Mouse (Mus musculus) lung, embryonic 14.5 days (tissue): ENCODE data around the gene Cd274. TPM values are rescaled to one million over a fixed set of nuclear protein-coding genes. Genes with fewer than 3 reads are reported as not detected.
A peak's percentile ranks its signal among the peaks of the same experiment; 100 is the strongest.

Source experiments
- ATAC-seq: fragments of 200-750 bp; cut with Nextera tagmentation; 2 replicates; pipeline ENCODE4 v1.8.0; 2017; ENCODE audit warnings: mild to moderate bottlenecking, moderate TSS enrichment, moderate library complexity; ENCODE audit not compliant: insufficient read depth
- DNase-seq: peaks from one replicate; pipeline ENCODE4 v3.0.0-alpha.2; 2015
- H3K27ac ChIP-seq: fragments of 300-500 bp; sonication (generic); 2 replicates; pipeline ENCODE4 v1.5.1; 2014; ENCODE audit warnings: low read depth, mild to moderate bottlenecking, moderate library complexity
- H3K27me3 ChIP-seq: fragments of 300-500 bp; sonication (generic); 2 replicates; pipeline ENCODE4 v1.6.1; 2014; ENCODE audit warnings: low read length, control low read depth; ENCODE audit not compliant: insufficient read depth
- H3K36me3 ChIP-seq: fragments of 300-500 bp; sonication (generic); 2 replicates; pipeline ENCODE4 v1.6.1; 2014; ENCODE audit warnings: control low read depth; ENCODE audit not compliant: insufficient read depth
- H3K4me1 ChIP-seq: fragments of 300-500 bp; sonication (generic); 2 replicates; pipeline ENCODE4 v1.6.1; 2014; ENCODE audit warnings: antibody characterized with exemption, control low read depth; ENCODE audit not compliant: insufficient read depth
- H3K4me2 ChIP-seq: fragments of 300-500 bp; sonication (generic); 2 replicates; pipeline ENCODE4 v1.6.1; 2014; ENCODE audit warnings: mild to moderate bottlenecking
- H3K4me3 ChIP-seq: fragments of 300-500 bp; sonication (generic); 2 replicates; pipeline ENCODE4 v1.5.1; 2014; ENCODE audit warnings: low read depth, low read length
- H3K9ac ChIP-seq: fragments of 300-500 bp; sonication (generic); 2 replicates; pipeline ENCODE4 v1.6.1; 2014
- H3K9me3 ChIP-seq: fragments of 300-500 bp; sonication (generic); 2 replicates; pipeline ENCODE4 v1.6.1; 2016; ENCODE audit warnings: low read depth, low read length, control low read depth
- CTCF ChIP-seq: IDR thresholded peaks from 2 replicates; pipeline ENCODE4 v1.5.1; 2016; ENCODE audit warnings: antibody characterized with exemption, low read depth
- WGBS: fragments of 180-500 bp; shearing (Covaris S2); extraction: QIAGEN DNeasy Blood & Tissue Kit; methylation state at CpG from one replicate; pipeline ENCODE4 v1.1.7; 2014; 5-methylcytosine and 5-hydroxymethylcytosine counted together
- polyA plus RNA-seq: library from polyadenylated mRNA; unstranded; fragments of >200 nt; fragmentation: Nextera tagmentation; extraction: Ambion mirVana; gene quantifications from 2 replicates; pipeline ENCODE4 v1.2.1, GENCODE M21; 2014

The Cd274 gene
- polyA plus RNA-seq, result 0.18 and 0.25 TPM in 2 replicates

DNA sequence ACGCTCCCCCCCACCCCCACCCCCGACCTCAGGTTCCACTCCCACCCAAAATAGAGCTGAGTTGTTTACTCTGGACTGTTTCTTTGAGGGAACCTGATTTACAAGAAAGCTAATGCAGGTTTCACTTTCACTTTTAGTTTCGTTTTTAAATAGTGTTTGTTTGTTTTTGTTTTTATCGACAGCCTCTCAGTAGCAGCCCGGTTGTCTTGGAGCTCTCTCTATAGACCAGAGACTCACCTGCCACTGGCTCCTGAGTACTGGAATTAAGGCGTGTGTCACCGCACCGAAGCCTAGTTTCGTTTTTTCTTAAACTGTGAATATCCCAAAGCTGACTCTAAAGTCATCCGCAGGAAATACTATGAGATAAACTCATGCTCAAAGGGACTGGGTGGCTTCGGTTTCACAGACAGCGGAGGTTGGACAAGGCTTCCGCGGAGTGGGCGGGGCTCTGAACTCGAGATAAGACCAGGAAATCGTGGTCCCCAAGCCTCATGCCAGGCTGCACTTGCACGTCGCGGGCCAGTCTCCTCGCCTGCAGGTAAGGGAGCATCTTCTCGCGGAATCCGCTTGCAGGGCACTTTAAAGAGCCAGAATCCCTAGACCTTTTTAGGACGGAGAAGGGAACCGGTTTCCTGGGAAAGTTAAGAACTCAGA lies at the start of gene Cd274, which contains the start of gene Plgrkt:
Gene Cd274 (plus strand): TSS at position 487 of the 654 bp plus-strand sequence.
Gene Plgrkt (minus strand): TSS at position 422 of the 654 bp plus-strand sequence.
- no peaks in the 10 kb centered on the region for H3K27me3 ChIP-seq
- peak; percentile 70 for ATAC-seq
- H3K4me3 ChIP-seq, result peak within 1 kb of the TSS; percentile 52
- H3K9ac ChIP-seq, result peak within 1 kb of the TSS; percentile 45
- DNase-seq, result peak; percentile 85
- no peak within 1 kb of the TSS for H3K27ac ChIP-seq
- no peaks in the 10 kb centered on the region for H3K36me3 ChIP-seq
- TF ChIP-seq CTCF, result no peak
- H3K4me2 ChIP-seq, result peak within 1 kb of the TSS; percentile 85
- 0 out of 2 replicates have a peak, but pooled peaks cover 3% of the 10 kb centered on the region for H3K4me1 ChIP-seq
- 2% methylated on average over 26 of the region's 26 CpGs for WGBS
- H3K9me3 ChIP-seq, result no peaks in the 10 kb centered on the region

DNA sequence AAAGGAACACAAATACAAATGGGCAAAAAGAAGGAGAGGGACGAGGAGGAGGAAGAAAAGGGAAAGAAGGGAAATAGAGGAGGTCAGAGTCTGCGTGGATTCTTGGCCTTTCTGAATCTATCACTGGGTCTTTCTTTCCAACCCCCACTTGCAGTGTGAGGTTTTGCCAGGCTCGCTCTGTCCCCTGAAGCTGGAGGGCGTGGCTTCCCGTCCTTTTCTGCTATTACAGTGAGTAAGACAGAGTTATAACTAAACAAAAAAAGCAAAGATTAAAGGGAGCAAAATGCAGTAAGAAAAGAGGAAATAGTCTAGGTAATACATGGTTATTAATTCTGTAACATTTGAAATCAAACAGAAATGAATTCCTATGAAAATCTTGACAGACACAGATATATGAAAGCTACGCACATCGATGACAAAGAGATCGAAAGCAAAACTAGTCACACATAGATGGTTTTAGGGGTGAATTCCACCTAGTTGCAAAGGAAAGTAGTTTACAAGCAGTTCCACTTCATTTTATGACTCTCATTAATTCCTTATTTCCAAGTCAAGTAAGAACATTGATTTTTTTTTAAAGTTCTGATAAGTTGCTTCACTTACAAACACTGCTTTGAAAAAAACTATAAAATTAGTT lies 43.7 kb upstream of the Cd274 start:
- no peak for TF ChIP-seq CTCF
- no peaks in the 10 kb centered on the region for H3K9me3 ChIP-seq
- H3K4me1 ChIP-seq, result peaks cover 4% of the 10 kb centered on the region; the same call in 1 of the 2 replicates
- no peak overlapping the region for H3K9ac ChIP-seq
- H3K4me2 ChIP-seq, result no peak overlapping the region
- no peaks in the 10 kb centered on the region for H3K27me3 ChIP-seq
- no peak for DNase-seq
- H3K36me3 ChIP-seq, result no peaks in the 10 kb centered on the region
- H3K27ac ChIP-seq, result no peak overlapping the region
- H3K4me3 ChIP-seq, result no peak overlapping the region
- no peak for ATAC-seq
- 65% methylated on average over 8 of the region's 8 CpGs for WGBS

DNA sequence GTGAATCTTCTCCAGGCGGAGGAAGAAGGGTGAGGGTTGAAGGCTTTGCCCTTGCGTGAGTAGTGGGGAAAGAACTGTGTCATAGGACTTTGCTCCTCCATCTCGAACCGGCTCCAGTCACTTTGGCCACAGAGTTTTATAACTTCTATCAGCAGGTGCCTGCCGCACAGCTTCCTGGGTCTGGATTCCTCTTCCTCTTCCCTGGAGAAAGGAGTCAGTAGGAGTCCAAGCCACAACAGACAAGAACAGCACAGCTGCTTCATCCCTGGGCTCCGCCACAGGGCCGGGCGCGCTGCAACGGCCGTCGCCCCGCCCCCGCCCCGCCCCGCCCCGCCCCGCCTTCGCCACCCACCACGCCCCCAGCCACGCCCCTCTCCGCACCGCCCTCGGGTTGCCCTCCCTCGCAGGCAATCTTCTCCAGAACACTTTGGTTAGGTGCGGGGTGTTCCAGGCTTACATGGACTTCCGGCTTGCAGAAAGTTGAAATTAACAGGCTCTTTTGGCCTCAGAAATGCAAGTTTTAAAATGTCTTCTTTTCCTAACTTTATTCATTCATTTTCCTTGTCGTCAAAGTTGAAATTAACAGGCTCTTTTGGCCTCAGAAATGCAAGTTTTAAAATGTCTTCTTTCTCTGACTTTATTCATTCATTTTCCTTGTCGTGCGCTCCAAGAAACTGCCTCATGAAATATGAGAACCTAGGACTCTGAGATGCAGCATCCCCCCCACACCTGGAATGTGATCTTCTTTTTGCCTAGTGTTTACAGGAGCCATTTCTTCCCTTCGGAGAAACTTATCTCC lies 42.0 kb upstream of the Cd274 start, which contains the start of gene Insl6:
Gene Insl6 (minus strand): TSS at position 304 of the 799 bp plus-strand sequence.
- H3K9me3 ChIP-seq, result no peaks in the 10 kb centered on the region
- no peak for TF ChIP-seq CTCF
- H3K36me3 ChIP-seq, result no peaks in the 10 kb centered on the region
- peaks cover 4% of the 10 kb centered on the region; the same call in 1 of the 2 replicates for H3K4me1 ChIP-seq
- ATAC-seq (peak; percentile 97), DNase-seq (peak; percentile 79)
- H3K4me3 ChIP-seq, result peak within 1 kb of the TSS; percentile 34
- peak within 1 kb of the TSS; percentile 42 for H3K9ac ChIP-seq
- H3K27me3 ChIP-seq, result no peaks in the 10 kb centered on the region
- H3K27ac ChIP-seq, result no peak within 1 kb of the TSS
- WGBS, result 1% methylated on average over 29 of the region's 31 CpGs
- peak within 1 kb of the TSS; percentile 70 for H3K4me2 ChIP-seq

DNA sequence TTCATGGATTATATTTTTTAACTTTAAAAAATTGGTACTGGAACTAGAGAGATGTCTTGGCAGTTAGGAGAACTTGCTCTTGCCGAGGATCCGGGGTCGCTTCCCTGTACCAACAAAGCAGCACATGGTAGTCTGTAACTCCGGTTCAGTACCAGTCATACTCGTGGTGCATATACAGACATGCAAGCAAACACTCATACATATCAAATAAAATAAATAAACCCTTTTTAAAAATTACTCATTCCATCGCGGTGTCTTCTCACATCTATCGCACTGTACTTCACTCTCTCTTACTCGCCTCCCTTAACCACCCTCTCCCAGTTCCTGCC lies 41.4 kb upstream of the Cd274 start:
- no peak overlapping the region for H3K27ac ChIP-seq
- peaks cover 4% of the 10 kb centered on the region; the same call in 1 of the 2 replicates for H3K4me1 ChIP-seq
- peak; percentile 41; the same call in 1 of the 2 replicates for ATAC-seq
- H3K4me3 ChIP-seq, result peak overlapping the region; percentile 34
- no peak for DNase-seq
- no peak for TF ChIP-seq CTCF
- no peaks in the 10 kb centered on the region for H3K36me3 ChIP-seq
- no peaks in the 10 kb centered on the region for H3K27me3 ChIP-seq
- 24% methylated on average over 9 of the region's 9 CpGs for WGBS
- no peaks in the 10 kb centered on the region for H3K9me3 ChIP-seq
- H3K9ac ChIP-seq, result peak overlapping the region; percentile 16; the same call in 1 of the 2 replicates
- H3K4me2 ChIP-seq, result peak overlapping the region; percentile 70

DNA sequence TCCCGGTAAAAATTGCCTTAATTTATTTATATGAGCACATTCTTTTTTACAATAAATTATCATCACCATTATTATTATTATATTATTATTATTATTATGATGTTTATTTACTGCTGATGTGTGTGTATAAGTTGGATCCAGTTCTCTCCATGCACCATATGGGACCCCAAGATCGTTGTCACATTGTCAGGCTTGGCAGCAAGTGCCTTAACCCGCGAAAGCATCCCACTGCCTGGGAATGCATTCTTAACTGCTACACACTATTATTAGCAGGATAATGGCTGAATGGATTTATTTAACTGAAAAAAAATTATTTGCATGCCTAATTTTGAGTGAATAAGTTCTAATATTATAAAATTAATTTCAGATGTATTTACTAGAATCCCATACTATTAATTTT lies 40.9 kb upstream of the Cd274 start:
- TF ChIP-seq CTCF, result no peak
- ATAC-seq, result no peak

DNA sequence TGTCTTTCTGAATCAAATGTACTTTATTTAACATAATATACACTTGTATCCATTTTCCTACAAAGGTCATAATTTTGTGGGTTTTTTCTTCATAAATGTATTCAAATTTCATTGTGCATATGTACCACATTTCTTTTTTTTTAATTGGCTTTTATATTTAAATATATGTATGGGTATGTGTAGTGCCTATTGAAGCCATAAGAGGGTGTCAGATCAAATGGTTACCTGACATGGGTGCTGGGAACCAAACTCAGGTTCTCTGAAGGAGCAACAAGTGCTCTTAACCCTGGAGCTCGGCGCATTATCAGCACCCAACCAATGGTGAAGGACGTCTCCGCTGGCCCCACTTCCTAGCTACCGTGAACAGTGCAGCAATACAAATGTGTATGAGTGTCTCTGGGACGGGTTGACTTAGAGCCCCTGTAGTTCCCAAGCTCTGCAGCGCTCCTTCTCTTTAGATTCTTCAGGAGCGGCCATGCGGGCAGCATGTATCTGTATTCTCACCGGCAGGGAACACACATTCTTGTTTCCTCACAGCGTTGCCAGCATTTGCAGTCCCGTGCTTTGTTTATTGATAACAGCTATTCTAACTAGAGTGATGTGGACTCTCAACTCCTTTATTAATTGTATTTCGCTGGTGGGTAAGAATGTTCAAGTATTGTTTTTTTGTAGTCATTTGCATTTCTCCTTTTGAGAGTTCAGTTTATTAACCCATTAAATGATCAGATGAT lies 40.3 kb upstream of the Cd274 start:
- no peaks in the 10 kb centered on the region for H3K9me3 ChIP-seq
- H3K4me3 ChIP-seq, result no peak overlapping the region
- no peak overlapping the region for H3K9ac ChIP-seq
- ATAC-seq (no peak), DNase-seq (no peak)
- no peaks in the 10 kb centered on the region for H3K27me3 ChIP-seq
- no peak overlapping the region for H3K4me2 ChIP-seq
- TF ChIP-seq CTCF, result no peak
- H3K36me3 ChIP-seq, result no peaks in the 10 kb centered on the region
- H3K4me1 ChIP-seq, result peaks cover 4% of the 10 kb centered on the region; the same call in 1 of the 2 replicates
- no peak overlapping the region for H3K27ac ChIP-seq
- WGBS, result 75% methylated on average over 13 of the region's 13 CpGs

More for the DNA sequence above, 40.9 kb upstream of the Cd274 start:
- no peaks in the 10 kb centered on the region for H3K9me3 ChIP-seq
- H3K9ac ChIP-seq, result no peak overlapping the region
- H3K36me3 ChIP-seq, result no peaks in the 10 kb centered on the region
- H3K27me3 ChIP-seq, result no peaks in the 10 kb centered on the region
- H3K4me3 ChIP-seq, result no peak overlapping the region
- DNase-seq, result no peak
- no peak overlapping the region for H3K27ac ChIP-seq
- H3K4me1 ChIP-seq, result peaks cover 4% of the 10 kb centered on the region; the same call in 1 of the 2 replicates
- 83% methylated on average over 4 of the region's 4 CpGs for WGBS
- no peak overlapping the region for H3K4me2 ChIP-seq
